Mouse (Mus musculus) liver, postnatal 0 days (tissue): Measurements from ENCODE around the gene Rps8.

ENCODE experiments used
- CTCF ChIP-seq: sonication (generic); IDR thresholded peaks from 2 replicates; pipeline ENCODE4 v1.5.1; 2016; ENCODE audit warnings: antibody characterized with exemption, low read depth
- EP300 ChIP-seq: IDR thresholded peaks from 2 replicates; pipeline ENCODE4 v1.6.1; 2016; ENCODE audit warnings: antibody characterized with exemption, low read depth, mild to moderate bottlenecking

DNA sequence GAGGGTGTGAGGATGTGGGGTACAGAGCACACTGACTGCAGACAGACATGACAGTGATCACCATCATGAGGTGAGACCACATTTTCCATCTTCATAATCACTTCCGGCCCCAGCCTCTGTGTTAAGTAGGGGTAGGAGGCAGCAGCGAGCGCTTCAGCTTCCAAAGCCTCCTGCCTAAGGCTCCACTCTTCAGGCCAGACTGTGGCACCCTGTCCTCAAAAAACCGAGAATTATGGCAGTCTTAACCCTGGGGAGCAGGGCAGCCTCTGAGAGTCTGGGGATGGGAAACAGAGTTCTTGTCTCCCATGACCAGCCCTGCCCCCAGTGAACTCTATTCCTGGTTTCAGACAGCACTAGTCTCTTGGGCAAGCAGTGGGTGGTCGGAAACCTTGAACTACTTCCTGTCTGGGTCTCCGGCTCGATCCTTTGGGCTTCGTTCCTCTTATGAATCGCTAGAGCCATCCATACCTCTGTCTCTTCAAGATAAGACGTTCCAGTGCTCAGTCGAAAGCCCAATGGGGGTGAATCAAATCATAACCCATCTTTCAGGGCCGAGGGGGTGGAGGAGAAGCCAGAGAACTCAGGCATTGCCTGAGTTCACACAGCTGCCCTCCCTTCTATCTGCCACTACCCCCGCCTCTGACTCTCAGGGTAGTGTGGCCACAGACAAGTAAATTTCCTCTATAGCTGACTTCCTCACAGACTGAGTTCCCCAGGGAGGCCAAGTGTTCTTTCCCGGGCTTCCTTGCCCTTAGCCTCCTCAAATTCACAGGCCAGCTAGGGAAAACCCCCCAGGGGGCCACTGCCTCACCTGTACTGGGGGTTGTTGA, 31.3 kb downstream of the Rps8 start:
- TF ChIP-seq CTCF (0 out of 2 replicates have a peak, but pooled peaks have one; percentile 5), EP300 (no peak; the same call in 1 of the 2 replicates)
